Comparison of ENCODE assay signal across 24 mouse cellular contexts in genomic region chr2:33041571-33041970, GRCm38 (mm10). TPM values are rescaled to one million over a fixed set of nuclear protein-coding genes. Genes with fewer than 3 reads are reported as not detected.
A peak's percentile ranks its signal among the peaks of the same experiment; 100 is the strongest.
DNase-seq lines count a peak whose midpoint lies in the region; ATAC-seq and TF ChIP-seq lines count a peak whose summit lies in the region.
"Had no signal": no experiment of that assay in that cellular context is flagged by ENCODE, and none has a peak within 500 bp of the region (broad histone marks: within the 10 kb centered on the region; RNA-seq: fewer than 3 reads in every experiment).

No protein-coding gene starts in this region.

- no peak overlapping the region for H3K27ac ChIP-seq in lung, postnatal 0 days (ENCODE audit: low read length)
- H3K27ac ChIP-seq in hindbrain, embryonic 10.5 days = no peak overlapping the region
- H3K27ac ChIP-seq: gastrocnemius, adult 2 months; heart, embryonic 15.5 days; hindbrain, embryonic 14.5 days; hindbrain, postnatal 0 days had no signal

- no peak overlapping the region for H3K9ac ChIP-seq in lung, postnatal 0 days (replicated peaks; ENCODE audit: low read depth)
- H3K9ac ChIP-seq: forebrain, postnatal 0 days; heart, embryonic 12.5 days; heart, embryonic 15.5 days; hindbrain, embryonic 14.5 days had no signal

- no peak overlapping the region for H3K4me2 ChIP-seq in lung, postnatal 0 days (replicated peaks; ENCODE audit: low read depth, low read length)
- H3K4me2 ChIP-seq: heart, embryonic 12.5 days; heart, embryonic 15.5 days; hindbrain, embryonic 14.5 days had no signal

- H3K4me3 ChIP-seq in lung, postnatal 0 days (ENCODE audit: low read depth, low read length) = no peak overlapping the region
- H3K4me3 ChIP-seq in lung, adult 2 months (replicated peaks; ENCODE audit: extremely low read depth, low read depth, low read length) = no peak overlapping the region
- H3K4me3 ChIP-seq in hindbrain, embryonic 10.5 days = no peak overlapping the region
- H3K4me3 ChIP-seq: gastrocnemius, adult 2 months; heart, embryonic 12.5 days; heart, embryonic 15.5 days had no signal

- TF ChIP-seq CTCF in lung, postnatal 0 days (IDR thresholded peaks at IDR 0.05) = no peak
- TF ChIP-seq CTCF in lung, adult 2 months (IDR thresholded peaks at IDR 0.05; ENCODE audit: insufficient read depth, low read length) = no peak

- H3K4me1 ChIP-seq in lung, postnatal 0 days (ENCODE audit: insufficient read depth, low read depth, low read length) = no peaks in the 10 kb centered on the region
- H3K4me1 ChIP-seq in lung, adult 2 months (ENCODE audit: control insufficient read depth, insufficient read depth, low read length) = no peaks in the 10 kb centered on the region
- peaks cover 7% of the 10 kb centered on the region; the same call in 1 of the 2 replicates for H3K4me1 ChIP-seq in hindbrain, embryonic 10.5 days (replicated peaks)

- no peak for DNase-seq in lung, postnatal 0 days (ENCODE audit: low spot score)
- no peak for DNase-seq in lung, adult 2 months
- peak; percentile 70 for DNase-seq in 416B (ENCODE audit: low read depth)
- DNase-seq in fat pad, adult 2 months (ENCODE audit: extremely low read depth, low read depth, low spot score) = peak; percentile 57
- no peak for DNase-seq in layer of hippocampus, adult 9-10 months (ENCODE audit: low spot score)
- DNase-seq in hindbrain, embryonic 10.5 days (ENCODE audit: low spot score) = no peak
- DNase-seq: adrenal gland, postnatal 10 days; B cell, adult 2 months; cerebellum, adult 18-20 months; cerebellum, adult 9-10 months; cerebellum, postnatal 14 days; forebrain, postnatal 0 days; gastrocnemius, adult 2 months; gastrocnemius, postnatal 14 days; heart, adult 18-20 months; heart, postnatal 10 days; heart, postnatal 36 days had no signal

- 33% methylated on average over 3 of the region's 3 CpGs for WGBS in lung, postnatal 0 days
- WGBS in lung, adult 2 months = 25% methylated on average over 3 of the region's 3 CpGs
- 73% methylated on average over 3 of the region's 3 CpGs for WGBS in hindbrain, embryonic 10.5 days

- TF ChIP-seq EP300 in lung, postnatal 0 days (IDR thresholded peaks at IDR 0.05) = no peak

- no peak for TF ChIP-seq POLR2A in lung, adult 2 months (IDR thresholded peaks at IDR 0.05; ENCODE audit: borderline replicate concordance, extremely low read depth, low read depth, low read length)

- H3K36me3 ChIP-seq in lung, postnatal 0 days (ENCODE audit: insufficient read depth, low read length) = no peaks in the 10 kb centered on the region
- no peaks in the 10 kb centered on the region; the same call in 1 of the 2 replicates for H3K36me3 ChIP-seq in hindbrain, embryonic 10.5 days
- H3K36me3 ChIP-seq: heart, embryonic 12.5 days; heart, embryonic 15.5 days had no signal

- ATAC-seq in lung, postnatal 0 days = 0 out of 2 replicates have a peak, but pooled peaks have one; percentile 17
- ATAC-seq: activated CD4-positive, CD25-positive, alpha-beta regulatory T cell, adult 4 months; forebrain, embryonic 14.5 days; forebrain, postnatal 0 days; hindbrain, postnatal 0 days; inflammation-experienced regulatory T-cells, adult 6 months had no signal

- H3K27me3 ChIP-seq in lung, postnatal 0 days (replicated peaks; ENCODE audit: insufficient read depth, low read length) = no peaks in the 10 kb centered on the region
- H3K27me3 ChIP-seq in hindbrain, embryonic 10.5 days (ENCODE audit: insufficient read depth, poor library complexity, severe bottlenecking) = no peaks in the 10 kb centered on the region
- H3K27me3 ChIP-seq: heart, embryonic 12.5 days; heart, embryonic 15.5 days had no signal

- no peaks in the 10 kb centered on the region for H3K9me3 ChIP-seq in lung, postnatal 0 days (ENCODE audit: low read length)
- no peaks in the 10 kb centered on the region for H3K9me3 ChIP-seq in hindbrain, embryonic 10.5 days
- H3K9me3 ChIP-seq: heart, embryonic 12.5 days; heart, embryonic 15.5 days had no signal

RNA-seq across cellular contexts. Expression of gene Slc2a8, which starts 59.7 kb away (rescaled TPM):
- 19.5 and 20.1 TPM in 2 replicates for polyA plus RNA-seq in lung, postnatal 0 days (2015; fragmentation: Nextera tagmentation; extraction: Ambion mirVana)
- 48.4 and 65.1 TPM in 2 replicates for polyA plus RNA-seq in lung, adult 2 months (2012; rRNA removed)
- 21.3 and 27.4 TPM in 2 replicates for polyA plus RNA-seq in hindbrain, embryonic 10.5 days (2016; fragmentation: Nextera tagmentation; extraction: Ambion mirVana)

Comparison
In these comparisons a context has a peak if more than half of its experiments do, and no peak if none do; other contexts are left out.
1. DNase-seq: peak in 416B (single experiment) and fat pad, adult 2 months (single experiment); none in lung, postnatal 0 days (single experiment), lung, adult 2 months (single experiment), layer of hippocampus, adult 9-10 months (single experiment) and hindbrain, embryonic 10.5 days (single experiment).